Mouse (Mus musculus): ENCODE data around the gene Dis3. TPM values are rescaled to one million over a fixed set of nuclear protein-coding genes. Genes with fewer than 3 reads are reported as not detected.

The Dis3 gene
- polyA plus RNA-seq, 1 experiment = 12.5 TPM

- H3K27ac ChIP-seq (ENCODE audit: insufficient read depth, low read length) = no peak overlapping the region
- TF ChIP-seq POLR2A (IDR thresholded peaks at IDR 0.05; ENCODE audit: extremely low read depth, insufficient read depth, low read length) (no peak), CTCF (IDR thresholded peaks at IDR 0.05; ENCODE audit: extremely low read depth, insufficient read depth, low read length) (no peak)
- no peaks in the 10 kb centered on the region for H3K4me1 ChIP-seq (ENCODE audit: control insufficient read depth, insufficient read depth, low read length)
- H3K4me3 ChIP-seq (ENCODE audit: insufficient read depth, low read length) = no peak overlapping the region
Observed at GRCm38 (mm10) chr14:99124076-99124475, 24.5 kb upstream of the Dis3 start.

GRCm38 (mm10) chr14:99121584-99122339 is 22.2 kb upstream of the Dis3 start:
- no peak overlapping the region for H3K4me3 ChIP-seq (ENCODE audit: insufficient read depth, low read length)
- no peaks in the 10 kb centered on the region for H3K4me1 ChIP-seq (ENCODE audit: control insufficient read depth, insufficient read depth, low read length)
- TF ChIP-seq POLR2A (IDR thresholded peaks at IDR 0.05; ENCODE audit: extremely low read depth, insufficient read depth, low read length) (no peak), CTCF (IDR thresholded peaks at IDR 0.05; ENCODE audit: extremely low read depth, insufficient read depth, low read length) (no peak)
- H3K27ac ChIP-seq (ENCODE audit: insufficient read depth, low read length) = no peak overlapping the region

DNA sequence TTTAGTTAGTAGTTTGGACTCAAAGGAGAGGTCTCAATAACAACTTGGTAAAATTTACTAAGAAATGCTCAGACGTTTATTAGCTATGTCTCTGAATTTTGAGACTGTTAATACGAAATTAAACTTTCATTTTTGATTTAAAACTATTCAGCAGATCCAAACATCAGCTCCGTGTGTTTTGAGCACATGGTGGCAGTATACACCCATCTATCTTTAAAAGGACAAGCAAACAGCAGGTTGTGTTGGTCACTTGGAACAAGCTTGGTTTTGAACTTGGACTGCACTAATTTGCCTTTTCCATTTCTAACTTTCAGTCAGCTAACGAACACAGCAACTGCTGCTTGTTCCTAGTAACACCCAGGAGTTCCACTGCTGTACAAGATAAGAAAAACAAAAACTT is 18.0 kb upstream of the Dis3 start:
- Histone ChIP-seq H3K4me3 (ENCODE audit: insufficient read depth, low read length) (no peak overlapping the region), H3K4me1 (ENCODE audit: control insufficient read depth, insufficient read depth, low read length) (no peaks in the 10 kb centered on the region), H3K27ac (ENCODE audit: insufficient read depth, low read length) (no peak overlapping the region)
- TF ChIP-seq POLR2A (IDR thresholded peaks at IDR 0.05; ENCODE audit: extremely low read depth, insufficient read depth, low read length) = no peak
- no peak for TF ChIP-seq CTCF (IDR thresholded peaks at IDR 0.05; ENCODE audit: extremely low read depth, insufficient read depth, low read length)

DNA sequence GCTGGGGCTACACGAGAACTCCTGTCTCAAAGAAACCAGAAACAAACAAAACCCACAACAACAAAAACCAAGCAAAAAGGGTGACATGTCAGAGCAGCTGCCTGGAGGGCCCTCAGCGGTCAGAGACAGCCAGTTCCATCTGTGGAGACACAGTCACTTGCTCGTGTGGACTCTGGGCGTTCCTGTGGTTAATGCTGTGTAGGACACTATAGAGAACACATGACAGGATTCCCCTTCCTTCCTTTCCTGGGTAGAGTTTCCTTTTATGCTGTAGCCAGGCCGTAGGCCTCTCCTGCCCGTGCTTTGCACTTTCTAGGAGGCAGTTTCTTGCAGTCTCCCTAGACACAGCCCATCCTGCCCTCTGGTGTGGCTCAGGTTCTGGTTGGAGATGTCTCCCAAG is 9.2 kb upstream of the Dis3 start:
- no peaks in the 10 kb centered on the region for H3K4me1 ChIP-seq (ENCODE audit: control insufficient read depth, insufficient read depth, low read length)
- TF ChIP-seq POLR2A (IDR thresholded peaks at IDR 0.05; ENCODE audit: extremely low read depth, insufficient read depth, low read length) (no peak), CTCF (IDR thresholded peaks at IDR 0.05; ENCODE audit: extremely low read depth, insufficient read depth, low read length) (no peak)
- no peak overlapping the region for H3K27ac ChIP-seq (ENCODE audit: insufficient read depth, low read length)
- H3K4me3 ChIP-seq (ENCODE audit: insufficient read depth, low read length) = no peak overlapping the region

DNA sequence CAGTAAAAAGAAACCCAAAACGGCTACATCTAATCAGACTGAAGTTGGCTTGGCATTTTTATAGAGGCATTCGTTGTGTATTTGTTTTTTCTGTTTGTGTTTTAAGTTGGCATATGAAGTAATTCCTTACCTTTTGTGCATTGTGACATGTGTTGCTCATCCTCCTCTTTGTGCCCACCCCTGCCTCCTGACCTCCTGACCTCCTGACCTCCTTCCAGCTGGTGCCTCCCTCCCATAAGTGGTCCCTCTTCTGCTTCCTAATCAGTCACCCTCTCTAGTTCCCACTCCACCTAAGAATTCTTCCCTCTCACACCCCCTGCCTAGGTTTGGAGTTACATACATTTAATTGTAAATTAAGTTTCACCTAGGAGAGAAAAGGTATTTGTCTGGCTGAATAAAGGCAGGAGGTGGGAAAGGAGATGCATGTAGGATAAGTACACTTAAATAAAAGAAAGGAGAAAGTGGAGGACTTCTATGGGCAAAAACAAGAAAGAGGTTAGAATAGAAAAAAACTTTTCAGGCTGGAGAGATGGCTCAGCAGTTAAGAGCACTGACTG is 8.1 kb upstream of the Dis3 start:
- no peak overlapping the region for H3K4me3 ChIP-seq (ENCODE audit: insufficient read depth, low read length)
- TF ChIP-seq POLR2A (IDR thresholded peaks at IDR 0.05; ENCODE audit: extremely low read depth, insufficient read depth, low read length) = no peak
- TF ChIP-seq CTCF (IDR thresholded peaks at IDR 0.05; ENCODE audit: extremely low read depth, insufficient read depth, low read length) = no peak
- no peaks in the 10 kb centered on the region for H3K4me1 ChIP-seq (ENCODE audit: control insufficient read depth, insufficient read depth, low read length)
- no peak overlapping the region for H3K27ac ChIP-seq (ENCODE audit: insufficient read depth, low read length)

DNA sequence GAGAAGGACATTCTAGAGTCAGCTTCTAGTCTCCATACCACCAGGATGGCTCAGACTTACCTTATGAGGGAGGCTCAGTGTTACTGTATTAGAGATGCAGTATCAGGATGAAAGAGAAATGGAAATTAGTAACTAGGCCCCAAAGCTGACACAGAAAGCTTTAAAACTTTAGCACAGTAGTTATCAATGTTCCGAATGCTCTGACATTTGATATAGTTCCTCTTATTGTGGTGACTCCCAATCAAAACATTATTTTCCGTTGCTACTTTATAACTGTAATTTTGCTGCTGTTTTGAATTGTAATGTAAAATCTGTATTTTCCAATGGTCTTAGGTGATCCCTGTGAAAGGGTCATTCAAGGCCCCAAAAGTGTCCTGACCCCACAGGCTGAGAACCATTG is 7.1 kb upstream of the Dis3 start:
- TF ChIP-seq CTCF (IDR thresholded peaks at IDR 0.05; ENCODE audit: extremely low read depth, insufficient read depth, low read length) = no peak
- no peak for TF ChIP-seq POLR2A (IDR thresholded peaks at IDR 0.05; ENCODE audit: extremely low read depth, insufficient read depth, low read length)
- Histone ChIP-seq H3K4me1 (ENCODE audit: control insufficient read depth, insufficient read depth, low read length) (no peaks in the 10 kb centered on the region; the same call in 1 of the 2 replicates), H3K27ac (ENCODE audit: insufficient read depth, low read length) (no peak overlapping the region), H3K4me3 (ENCODE audit: insufficient read depth, low read length) (no peak overlapping the region)

DNA sequence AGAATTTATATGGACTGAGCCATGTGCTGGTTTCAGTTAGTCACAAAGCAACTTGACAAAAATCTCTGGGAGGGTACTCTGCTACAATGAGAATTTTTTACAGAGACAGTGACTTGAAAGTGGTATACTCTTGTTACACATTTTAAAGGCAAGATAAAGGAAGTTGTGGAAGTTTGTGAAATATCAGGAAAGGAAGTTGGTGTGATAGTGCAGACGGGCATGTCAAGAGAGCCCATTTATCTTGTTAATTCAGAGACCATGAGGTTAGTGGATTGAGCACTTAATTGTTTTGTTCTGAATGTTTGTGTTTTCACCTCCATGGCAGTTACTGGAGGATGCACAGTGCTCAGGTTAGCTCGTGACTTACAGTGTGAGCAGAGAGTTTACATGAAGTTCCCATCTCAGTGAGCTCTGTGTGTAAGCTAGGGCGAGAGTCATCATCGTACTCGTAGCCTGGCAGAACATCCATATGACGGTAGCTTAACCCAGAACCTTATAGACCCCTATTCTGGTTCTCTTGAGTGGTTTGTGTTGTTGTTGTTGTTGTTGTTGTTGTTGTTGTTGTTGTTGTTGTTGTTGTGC is 5.1 kb upstream of the Dis3 start:
- Histone ChIP-seq H3K4me3 (ENCODE audit: insufficient read depth, low read length) (no peak overlapping the region), H3K4me1 (ENCODE audit: control insufficient read depth, insufficient read depth, low read length) (no peaks in the 10 kb centered on the region; the same call in 1 of the 2 replicates), H3K27ac (ENCODE audit: insufficient read depth, low read length) (no peak overlapping the region)
- TF ChIP-seq CTCF (IDR thresholded peaks at IDR 0.05; ENCODE audit: extremely low read depth, insufficient read depth, low read length) (no peak), POLR2A (IDR thresholded peaks at IDR 0.05; ENCODE audit: extremely low read depth, insufficient read depth, low read length) (no peak)

DNA sequence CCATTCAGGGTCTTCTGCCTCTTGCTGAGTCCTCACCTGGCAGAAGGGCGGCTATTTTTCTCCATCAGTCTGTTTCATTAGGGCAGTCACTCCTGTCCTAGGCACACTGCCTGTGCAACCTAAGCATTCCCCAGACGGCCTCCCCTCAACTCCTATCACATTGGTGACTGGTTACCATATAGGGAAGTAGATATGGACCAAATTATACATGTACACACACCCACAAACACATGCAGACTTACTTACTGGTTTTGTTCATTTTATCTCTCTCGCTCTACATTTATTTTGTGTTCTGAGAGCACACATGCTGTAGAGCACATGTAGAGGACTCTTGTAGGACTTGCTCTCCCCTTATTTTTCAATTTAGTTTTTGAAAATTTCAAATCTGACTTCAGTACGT is 3.5 kb upstream of the Dis3 start:
- peaks cover 2% of the 10 kb centered on the region for H3K4me1 ChIP-seq (ENCODE audit: control insufficient read depth, insufficient read depth, low read length)

DNA sequence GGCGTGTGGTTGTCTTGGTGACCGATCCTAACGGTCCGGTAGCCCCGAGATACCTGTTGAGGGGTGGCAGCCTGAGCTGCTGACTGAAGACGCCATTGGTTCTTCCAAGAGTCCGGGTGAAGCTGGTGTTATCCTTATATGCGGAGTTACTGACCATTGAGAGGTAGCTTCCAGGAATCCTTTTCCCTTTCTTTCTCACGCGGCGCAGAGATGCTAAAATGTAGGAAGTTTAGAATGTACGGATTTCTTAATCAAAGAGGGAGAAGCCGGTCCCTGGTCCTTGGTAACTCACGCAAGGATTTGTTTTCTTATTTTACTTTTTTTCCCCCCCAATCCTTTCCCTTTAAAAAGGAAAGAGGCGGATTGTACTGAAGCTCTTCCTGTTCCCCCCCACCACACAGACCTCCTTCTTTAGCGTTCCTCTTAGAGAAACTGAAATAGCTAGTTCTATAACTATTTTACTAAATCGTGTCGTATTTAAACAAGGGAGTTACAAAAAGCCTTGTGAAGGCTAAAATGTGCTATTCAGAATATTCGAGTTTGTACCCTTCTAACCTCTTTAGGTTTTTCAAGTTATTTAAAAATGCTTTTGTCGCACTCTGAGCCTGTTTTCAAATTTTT is 507 bp upstream of the Dis3 start:
- no peak overlapping the region for H3K27ac ChIP-seq (ENCODE audit: insufficient read depth, low read length)

More for the DNA sequence above, 3.5 kb upstream of the Dis3 start:
- Histone ChIP-seq H3K4me3 (ENCODE audit: insufficient read depth, low read length) (no peak overlapping the region), H3K27ac (ENCODE audit: insufficient read depth, low read length) (no peak overlapping the region)
- TF ChIP-seq POLR2A (IDR thresholded peaks at IDR 0.05; ENCODE audit: extremely low read depth, insufficient read depth, low read length) (no peak), CTCF (IDR thresholded peaks at IDR 0.05; ENCODE audit: extremely low read depth, insufficient read depth, low read length) (no peak)

More for the DNA sequence above, 507 bp upstream of the Dis3 start:
- Histone ChIP-seq H3K4me3 (ENCODE audit: insufficient read depth, low read length) (peak overlapping the region; percentile 42), H3K4me1 (ENCODE audit: control insufficient read depth, insufficient read depth, low read length) (peaks cover 2% of the 10 kb centered on the region)
- TF ChIP-seq CTCF (IDR thresholded peaks at IDR 0.05; ENCODE audit: extremely low read depth, insufficient read depth, low read length) (no peak), POLR2A (IDR thresholded peaks at IDR 0.05; ENCODE audit: extremely low read depth, insufficient read depth, low read length) (no peak)

Data from cortical plate, adult 2 months (tissue).